Mouse (Mus musculus) heart, embryonic 14.5 days (tissue): ENCODE data around the gene Kxd1. TPM values are rescaled to one million over a fixed set of nuclear protein-coding genes. Genes with fewer than 3 reads are reported as not detected.

ENCODE experiments used
- ATAC-seq: fragments of 200-750 bp; cut with Nextera tagmentation; 2 replicates; pipeline ENCODE4 v1.8.0; 2017; ENCODE audit warnings: low read depth, moderate TSS enrichment; ENCODE audit not compliant: insufficient number of reproducible peaks, insufficient read depth, low FRiP score
- H3K27ac ChIP-seq, 2 experiments: fragments of 200-500 bp in 1 of 2; fragments of 300-500 bp in 1 of 2; sonication (generic) in 1 of 2; replicated peaks in 1 of 2; 2 replicates each; pipeline ENCODE4 v1.5.1; 2012 to 2014; ENCODE audit warnings: low read depth in 2 of 2, low read length in 2 of 2, control low read depth in 1 of 2, mild to moderate bottlenecking in 1 of 2, mixed read lengths in 1 of 2; ENCODE audit not compliant: control insufficient read depth in 1 of 2, insufficient read depth in 1 of 2
- H3K27me3 ChIP-seq: fragments of 300-500 bp; sonication (generic); 2 replicates; pipeline ENCODE4 v1.6.1; 2014; ENCODE audit warnings: mild to moderate bottlenecking, low read length, control low read depth; ENCODE audit not compliant: control insufficient read depth, insufficient read depth
- H3K36me3 ChIP-seq: fragments of 300-500 bp; sonication (generic); 2 replicates; pipeline ENCODE4 v1.6.1; 2014; ENCODE audit warnings: mild to moderate bottlenecking, control low read depth, low read length, mixed read lengths; ENCODE audit not compliant: control insufficient read depth, insufficient read depth
- H3K4me1 ChIP-seq, 2 experiments: fragments of 200-500 bp in 1 of 2; fragments of 300-500 bp in 1 of 2; sonication (generic) in 1 of 2; 2 replicates each; pipeline ENCODE4 v1.6.1; 2012 to 2014; ENCODE audit warnings: low read length in 2 of 2, control low read depth in 1 of 2, mixed read lengths in 1 of 2; ENCODE audit not compliant: control insufficient read depth in 2 of 2, insufficient read depth in 2 of 2
- H3K4me2 ChIP-seq: fragments of 300-500 bp; sonication (generic); 2 replicates; pipeline ENCODE4 v1.6.1; 2014; ENCODE audit warnings: mild to moderate bottlenecking, low read length
- H3K4me3 ChIP-seq, 2 experiments: fragments of 200-500 bp in 1 of 2; fragments of 300-500 bp in 1 of 2; sonication (generic) in 1 of 2; 2 replicates each; pipeline ENCODE4 v1.5.1; 2012 to 2014; ENCODE audit warnings: low read length in 2 of 2, mild to moderate bottlenecking in 2 of 2, control low read depth in 1 of 2, low read depth in 1 of 2, moderate library complexity in 1 of 2; ENCODE audit not compliant: control insufficient read depth in 1 of 2, insufficient read depth in 1 of 2
- H3K9ac ChIP-seq: fragments of 300-500 bp; sonication (generic); 2 replicates; pipeline ENCODE4 v1.6.1; 2014; ENCODE audit warnings: mild to moderate bottlenecking, low read length
- H3K9me3 ChIP-seq: fragments of 300-500 bp; sonication (generic); 2 replicates; pipeline ENCODE4 v1.6.1; 2016; ENCODE audit warnings: low read length, control low read depth; ENCODE audit not compliant: control insufficient read depth
- WGBS: fragments of 180-500 bp; shearing (Covaris S2); extraction: QIAGEN DNeasy Blood & Tissue Kit; methylation state at CpG from one replicate; pipeline ENCODE4 v1.1.7; 2014; 5-methylcytosine and 5-hydroxymethylcytosine counted together
- polyA plus RNA-seq: library from polyadenylated mRNA; unstranded; fragments of >200 nt; fragmentation: Nextera tagmentation; extraction: Ambion mirVana; gene quantifications from 2 replicates; pipeline ENCODE4 v1.2.1, GENCODE M21; 2014

Kxd1 gene
- polyA plus RNA-seq, 1 experiment from 2014 or later, result 85.7 TPM

GRCm38 (mm10) chr8:70547762-70548161 is 20.0 kb upstream of the Kxd1 start:
- 80% methylated on average over 6 of the region's 6 CpGs for WGBS
- peaks cover 23 to 30% of the 10 kb centered on the region in 2 experiments for H3K4me1 ChIP-seq
- H3K4me2 ChIP-seq, result no peak overlapping the region

GRCm38 (mm10) chr8:70546412-70546811 is 18.7 kb upstream of the Kxd1 start:
- Histone ChIP-seq H3K4me3 (no peak overlapping the region), H3K9me3 (no peaks in the 10 kb centered on the region), H3K27me3 (no peaks in the 10 kb centered on the region), H3K4me2 (no peak overlapping the region), H3K9ac (0 out of 2 replicates have a peak overlapping the region, but pooled peaks have one; percentile 11), H3K36me3 (no peaks in the 10 kb centered on the region), H3K27ac (no peak overlapping the region), H3K4me1 (peaks cover 9 to 21% of the 10 kb centered on the region in 2 experiments)
- WGBS, result 86% methylated on average over 4 of the region's 4 CpGs
- ATAC-seq, result no peak

More at GRCm38 (mm10) chr8:70547762-70548161, 20.0 kb upstream of the Kxd1 start:
- Histone ChIP-seq H3K9me3 (no peaks in the 10 kb centered on the region), H3K9ac (no peak overlapping the region), H3K27me3 (no peaks in the 10 kb centered on the region), H3K27ac (0 out of 4 replicates have a peak overlapping the region, but pooled peaks of 1 of the 2 experiments have one; percentile 24), H3K4me3 (no peak overlapping the region), H3K36me3 (no peaks in the 10 kb centered on the region)
- ATAC-seq, result no peak

- H3K4me2 ChIP-seq, result no peak overlapping the region
- ATAC-seq, result no peak
- H3K4me3 ChIP-seq, result no peak overlapping the region
- no peaks in the 10 kb centered on the region for H3K27me3 ChIP-seq
- no peaks in the 10 kb centered on the region for H3K9me3 ChIP-seq
- 52% methylated on average over 6 of the region's 6 CpGs for WGBS
- H3K27ac ChIP-seq, result peak overlapping the region; percentile 8 to 28; a peak in 2 of 4 replicates
- H3K4me1 ChIP-seq, result peaks cover 16 to 28% of the 10 kb centered on the region in 2 experiments
- no peaks in the 10 kb centered on the region for H3K36me3 ChIP-seq
- no peak overlapping the region for H3K9ac ChIP-seq
These were observed 16.5 kb upstream of the Kxd1 start for GRCm38 (mm10) chr8:70544200-70544687.

GRCm38 (mm10) chr8:70541081-70541480 is 13.3 kb upstream of the Kxd1 start:
- Histone ChIP-seq H3K9me3 (no peaks in the 10 kb centered on the region), H3K9ac (peak overlapping the region; percentile 96), H3K4me1 (peaks cover 15 to 29% of the 10 kb centered on the region in 2 experiments), H3K36me3 (peaks cover 11% of the 10 kb centered on the region), H3K4me3 (peak overlapping the region in 1 of 2 experiments; percentile 83; a peak in 2 of 4 replicates), H3K4me2 (peak overlapping the region; percentile 98), H3K27me3 (no peaks in the 10 kb centered on the region), H3K27ac (0 out of 4 replicates have a peak overlapping the region, but pooled peaks of 1 of the 2 experiments have one; percentile 97)
- WGBS, result 62% methylated on average over 5 of the region's 5 CpGs
- no peak for ATAC-seq

- WGBS, result 28% methylated on average over 7 of the region's 7 CpGs
- peak overlapping the region; percentile 83 for H3K4me3 ChIP-seq
- H3K9ac ChIP-seq, result peak overlapping the region; percentile 96
- ATAC-seq, result no peak
- H3K27me3 ChIP-seq, result no peaks in the 10 kb centered on the region
- peaks cover 16% of the 10 kb centered on the region for H3K36me3 ChIP-seq
- no peaks in the 10 kb centered on the region for H3K9me3 ChIP-seq
- peak overlapping the region; percentile 12 to 97; a peak in 2 of 4 replicates for H3K27ac ChIP-seq
- H3K4me1 ChIP-seq, result peaks cover 15 to 29% of the 10 kb centered on the region in 2 experiments
- H3K4me2 ChIP-seq, result peak overlapping the region; percentile 98
These were observed 12.8 kb upstream of the Kxd1 start for GRCm38 (mm10) chr8:70540507-70541071.

- Histone ChIP-seq H3K4me3 (peak overlapping the region; percentile 83), H3K4me2 (peak overlapping the region; percentile 98), H3K36me3 (peaks cover 21% of the 10 kb centered on the region), H3K4me1 (peaks cover 15 to 32% of the 10 kb centered on the region in 2 experiments), H3K9me3 (no peaks in the 10 kb centered on the region), H3K9ac (peak overlapping the region; percentile 96), H3K27me3 (no peaks in the 10 kb centered on the region), H3K27ac (peak overlapping the region; percentile 77 to 97; a peak in 3 of 4 replicates)
- 5% methylated on average over 4 of the region's 4 CpGs for WGBS
- ATAC-seq, result no peak
These were observed 12.3 kb upstream of the Kxd1 start for GRCm38 (mm10) chr8:70540013-70540506.

- Histone ChIP-seq H3K4me2 (peak within 1 kb of the TSS; percentile 98), H3K27me3 (no peaks in the 10 kb centered on the region), H3K4me1 (peaks cover 15 to 33% of the 10 kb centered on the region in 2 experiments), H3K9me3 (no peaks in the 10 kb centered on the region), H3K4me3 (peak within 1 kb of the TSS; percentile 83), H3K27ac (peak within 1 kb of the TSS; percentile 97 to 100), H3K36me3 (peaks cover 29% of the 10 kb centered on the region), H3K9ac (peak within 1 kb of the TSS; percentile 96)
- under 1% methylated on average over 57 of the region's 58 CpGs for WGBS
- ATAC-seq, result peak; percentile 89
These were observed 11.5 kb upstream of the Kxd1 start, which contains the start of gene Ell for GRCm38 (mm10) chr8:70539077-70539813. TSS of gene Ell (plus strand) at chr8:70539457.
